Mouse (Mus musculus): ENCODE measurements around the gene Col18a1.

DNA sequence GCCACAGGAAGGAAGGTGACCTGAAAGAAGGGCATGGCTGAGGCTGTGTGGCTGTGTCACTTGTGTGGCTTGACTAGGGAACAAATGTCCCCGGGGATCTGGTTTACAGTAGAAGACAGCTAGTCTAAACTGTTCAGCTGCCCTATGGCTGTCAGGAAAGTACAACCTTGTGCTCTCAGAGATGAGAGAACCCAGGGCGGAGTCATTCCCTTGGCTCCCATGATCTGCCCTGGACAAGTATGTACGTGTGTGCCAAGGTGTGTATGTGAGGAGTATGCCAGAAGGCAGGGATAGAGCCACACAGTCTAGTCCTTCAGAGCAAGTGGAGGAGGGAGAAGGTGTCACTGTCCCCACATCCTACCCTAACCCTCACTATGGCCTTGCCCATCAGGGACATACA, 44.3 kb upstream of the Col18a1 start:
- TF ChIP-seq CTCF (IDR thresholded peaks at IDR 0.05; ENCODE audit: insufficient read depth, low read length), result no peak
- no peak for TF ChIP-seq POLR2A (IDR thresholded peaks at IDR 0.05; ENCODE audit: borderline replicate concordance, extremely low read depth, low read depth, low read length)

Measured in lung, adult 2 months (tissue).